Mouse (Mus musculus): ENCODE results near the gene Gm7233. TPM values are rescaled to one million over a fixed set of nuclear protein-coding genes. Genes with fewer than 3 reads are reported as not detected.
"Not testable (repeated sequence)": the region's sequence is repeated elsewhere in the genome, so short reads cannot be mapped to it uniquely, and the experiment has no call there.

Gene Gm7233
- total RNA-seq (2021): under 1 TPM in 1 of 2 experiments, not detected in 1; 0.23 TPM
- long read RNA-seq: 0 reads

DNA sequence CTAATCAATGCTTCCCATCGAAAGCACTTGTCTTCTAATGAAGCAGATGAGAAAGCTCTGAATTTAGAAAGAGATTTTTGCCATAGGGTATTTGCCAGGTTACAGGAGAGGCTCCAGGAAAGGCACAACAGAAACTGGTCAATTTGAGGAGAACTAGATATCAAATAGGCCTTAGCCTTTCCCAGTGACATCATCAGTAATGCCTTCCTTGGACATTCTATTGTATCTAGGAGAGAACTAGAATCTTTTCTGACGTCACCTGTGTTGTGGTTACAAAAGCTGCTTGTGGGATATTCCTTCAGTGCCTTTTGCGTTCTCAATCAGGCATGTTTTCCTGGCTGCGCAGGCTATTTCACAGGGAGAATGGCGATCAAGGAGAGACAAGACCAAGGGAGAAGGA is at the start of gene Gm7233:
Gm7233 (plus strand) TSS at position 301 of the 400 bp plus-strand sequence.
- not testable (repeated sequence) for DNase-seq (ENCODE audit: low spot score in 2 of 2)

DNA sequence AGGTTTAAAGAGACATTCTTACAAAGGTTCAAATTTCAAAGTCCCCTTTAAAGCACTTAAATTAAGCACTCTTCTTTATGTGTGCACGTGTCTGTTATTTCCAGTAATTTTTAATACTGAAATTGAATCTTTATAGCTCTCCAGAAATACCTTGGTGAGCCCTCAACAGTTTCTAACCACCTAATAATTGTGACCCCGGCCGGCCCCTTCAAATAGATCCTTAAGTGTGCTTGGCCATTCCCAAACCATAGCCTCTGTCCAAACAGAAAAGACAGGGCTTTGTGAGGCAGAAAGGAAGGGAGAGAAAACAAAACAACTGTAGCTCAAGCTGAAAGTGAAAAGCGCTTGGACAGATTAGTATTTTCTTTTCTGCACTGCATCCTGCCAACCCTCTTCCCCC is 12.5 kb upstream of the Gm7233 start:
- DNase-seq (ENCODE audit: low spot score in 2 of 2): not testable (repeated sequence)

DNA sequence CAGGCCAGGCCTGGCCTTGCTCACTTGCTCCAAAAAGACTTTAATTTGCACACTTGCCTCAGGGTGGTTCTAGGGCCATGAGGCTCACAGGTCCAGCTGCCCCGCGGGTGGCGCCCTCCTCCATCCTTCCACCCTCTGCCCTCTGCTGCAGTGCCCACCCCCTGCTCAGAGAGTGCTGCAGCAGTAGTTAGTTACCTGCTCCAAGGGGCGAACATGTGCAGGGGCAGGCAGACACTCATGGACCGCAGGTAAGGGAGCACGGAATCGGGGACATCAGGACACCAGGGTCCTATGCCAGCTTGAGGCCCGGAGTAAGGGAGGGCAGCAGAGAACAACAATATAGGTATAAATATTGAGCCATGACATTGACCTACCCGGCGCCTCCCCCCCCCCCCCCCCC is 11.7 kb upstream of the Gm7233 start:
- DNase-seq (ENCODE audit: low spot score in 2 of 2): not testable (repeated sequence)

DNA sequence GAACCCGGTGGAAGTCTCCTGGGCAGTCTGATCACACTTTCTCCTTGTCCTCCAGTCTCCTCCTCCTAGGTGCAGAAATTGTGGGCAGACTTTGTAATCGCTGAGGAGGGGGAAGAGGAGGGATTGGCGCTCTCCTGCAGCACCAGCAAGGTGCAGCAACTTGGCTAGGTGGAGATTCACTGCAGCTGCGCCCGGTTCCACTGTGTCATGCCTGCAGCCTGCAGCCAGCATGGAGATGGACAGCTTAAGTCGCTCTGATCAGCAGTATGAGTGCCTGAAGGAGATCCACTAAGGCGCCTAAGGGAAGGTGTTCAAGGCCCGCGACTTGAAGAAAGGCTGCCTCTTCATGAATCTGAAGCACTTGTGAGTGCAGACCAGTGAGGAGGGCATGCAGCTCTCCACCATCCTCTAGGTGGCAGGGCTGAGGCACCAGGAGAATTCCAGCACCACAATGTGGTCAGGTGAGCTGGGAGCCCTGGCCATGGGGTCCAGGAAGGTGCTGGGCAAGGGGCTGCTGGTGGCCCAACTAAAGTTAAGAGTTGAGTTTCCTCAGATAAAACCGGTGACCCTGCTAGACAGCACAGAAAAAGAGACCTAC is 11.0 kb upstream of the Gm7233 start:
- not testable (repeated sequence) for DNase-seq (ENCODE audit: low spot score in 2 of 2)

DNA sequence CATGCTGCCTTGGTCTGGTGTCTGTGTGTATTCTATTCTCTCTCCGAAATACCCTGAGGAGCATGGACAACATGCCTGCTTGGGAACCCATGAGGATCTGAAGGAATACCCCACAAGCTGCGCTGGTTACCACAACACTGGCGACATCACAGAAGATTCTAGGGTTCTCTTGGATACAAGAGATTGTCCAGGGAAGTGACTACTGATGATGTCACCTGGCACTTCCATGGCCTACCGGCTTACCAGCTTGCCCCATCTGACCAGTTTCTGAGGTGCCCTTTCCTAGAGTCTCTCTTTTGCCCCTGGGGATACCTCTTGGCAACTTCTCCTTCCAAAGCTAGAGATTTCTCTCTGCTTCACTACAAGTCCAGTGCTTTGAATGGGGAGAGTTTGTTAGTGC is 55.5 kb downstream of the Gm7233 start, which contains the start of gene Gm8122:
Gm8122 (minus strand) TSS at position 101 of the 400 bp plus-strand sequence.
- not testable (repeated sequence) for DNase-seq (ENCODE audit: low spot score in 2 of 2)

Other genes with a start within 250 kb of the Gm7233 start
- gene Gm8082, start 186.2 kb upstream of the Gm7233 start, total RNA-seq (2021): not detected
- gene Gm10376, start 164.2 kb upstream of the Gm7233 start, total RNA-seq (2021): not detected
- gene Gm8094, start 103.2 kb upstream of the Gm7233 start, total RNA-seq (2021): not detected
- not detected for gene Gm8104, start 79.3 kb upstream of the Gm7233 start, total RNA-seq (2021)
- not detected for gene Gm8122, start 55.4 kb downstream of the Gm7233 start, total RNA-seq (2021)
- not detected for gene Gm8126, start 78.8 kb downstream of the Gm7233 start, total RNA-seq (2021)
- not detected for gene Gm9732, start 95.2 kb downstream of the Gm7233 start, total RNA-seq (2021)
- not detected for gene Gm8127, start 114.0 kb downstream of the Gm7233 start, total RNA-seq (2021)
- gene 1700001F09Rik, start 167.9 kb downstream of the Gm7233 start, total RNA-seq (2021): under 1 TPM in 1 of 2 experiments, not detected in 1; 0.61 TPM
- not detected for gene Gm8138, start 236.5 kb downstream of the Gm7233 start, total RNA-seq (2021)

All from layer of hippocampus, adult 18-20 months (tissue).